Mouse (Mus musculus) thymus, adult 2 months (tissue): ENCODE results near the gene Nrcam. TPM values are rescaled to one million over a fixed set of nuclear protein-coding genes. Genes with fewer than 3 reads are reported as not detected.

Experiments used
- DNase-seq: peaks from one replicate; pipeline ENCODE4 v3.0.0; 2021
- H3K27ac ChIP-seq: fragments of 200-500 bp; 2 replicates; pipeline ENCODE4 v1.5.1; 2012; ENCODE audit warnings: low read length, control low read depth; ENCODE audit not compliant: control insufficient read depth, insufficient read depth
- H3K27me3 ChIP-seq: fragments of 200-500 bp; 2 replicates; pipeline ENCODE4 v1.6.1; 2012; ENCODE audit warnings: mild to moderate bottlenecking, low read length, moderate library complexity, mixed read lengths; ENCODE audit not compliant: control insufficient read depth, insufficient read depth
- H3K36me3 ChIP-seq: fragments of 200-500 bp; 2 replicates; pipeline ENCODE4 v1.6.1; 2012; ENCODE audit warnings: mild to moderate bottlenecking, low read length, moderate library complexity; ENCODE audit not compliant: control insufficient read depth, insufficient read depth
- H3K4me1 ChIP-seq: fragments of 200-500 bp; replicated peaks from 2 replicates; pipeline ENCODE4 v1.6.1; 2012; ENCODE audit warnings: low read length; ENCODE audit not compliant: control insufficient read depth, insufficient read depth
- H3K4me3 ChIP-seq: fragments of 200-500 bp; 2 replicates; pipeline ENCODE4 v1.5.1; 2012; ENCODE audit warnings: mild to moderate bottlenecking, low read length, control low read depth, moderate library complexity; ENCODE audit not compliant: control insufficient read depth, insufficient read depth
- CTCF ChIP-seq: fragments of 200-500 bp; IDR thresholded peaks from 2 replicates; pipeline ENCODE4 v1.5.1; 2012; ENCODE audit warnings: mild to moderate bottlenecking, control low read depth, low read length, moderate library complexity, borderline replicate concordance; ENCODE audit not compliant: control insufficient read depth, poor library complexity, insufficient read depth; ENCODE audit errors: extremely low read depth
- POLR2A ChIP-seq: fragments of 200-500 bp; IDR thresholded peaks from 2 replicates; pipeline ENCODE4 v1.6.1; 2012; ENCODE audit warnings: mild to moderate bottlenecking, low read length, control low read depth, moderate library complexity; ENCODE audit not compliant: control insufficient read depth, poor library complexity, insufficient read depth; ENCODE audit errors: extremely low read depth
- WGBS: fragments of 180-500 bp; shearing (Covaris S2); methylation state at CpG from one replicate; pipeline ENCODE4 v1.1.7; 2018; 5-methylcytosine and 5-hydroxymethylcytosine counted together
- polyA plus RNA-seq: library from polyadenylated mRNA; depleted of rRNA; stranded (reverse); fragments of >200 nt; gene quantifications from 2 replicates; pipeline ENCODE4 v1.2.3, GENCODE M21; 2012

The Nrcam gene
- polyA plus RNA-seq, 1 experiment: 0.97 TPM

DNA sequence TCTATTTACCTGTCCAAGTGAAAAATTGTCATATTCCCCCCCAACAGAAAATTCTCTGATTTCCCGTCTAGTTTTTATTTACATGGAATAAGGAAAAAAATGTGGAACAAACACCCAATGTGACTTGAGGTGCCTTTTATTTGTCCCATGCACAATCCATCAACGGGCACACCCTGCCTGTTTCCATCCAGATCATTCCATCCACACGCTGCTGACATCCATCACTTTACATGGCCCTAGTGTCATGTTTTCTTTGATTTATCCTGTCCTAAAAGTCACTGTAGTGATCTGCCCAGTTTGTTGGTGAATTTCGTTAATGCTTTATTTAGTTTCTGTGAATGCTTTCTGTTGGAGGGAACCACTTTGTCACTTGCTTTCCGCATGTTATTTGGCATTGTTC lies 142.4 kb downstream of the Nrcam start:
- Histone ChIP-seq H3K27me3 (no peaks in the 10 kb centered on the region), H3K27ac (no peak overlapping the region), H3K4me3 (no peak overlapping the region), H3K4me1 (no peaks in the 10 kb centered on the region), H3K36me3 (no peaks in the 10 kb centered on the region)
- 89% methylated on average over 5 of the region's 5 CpGs for WGBS
- TF ChIP-seq CTCF: no peak
- no peak for TF ChIP-seq POLR2A
- no peak for DNase-seq

DNA sequence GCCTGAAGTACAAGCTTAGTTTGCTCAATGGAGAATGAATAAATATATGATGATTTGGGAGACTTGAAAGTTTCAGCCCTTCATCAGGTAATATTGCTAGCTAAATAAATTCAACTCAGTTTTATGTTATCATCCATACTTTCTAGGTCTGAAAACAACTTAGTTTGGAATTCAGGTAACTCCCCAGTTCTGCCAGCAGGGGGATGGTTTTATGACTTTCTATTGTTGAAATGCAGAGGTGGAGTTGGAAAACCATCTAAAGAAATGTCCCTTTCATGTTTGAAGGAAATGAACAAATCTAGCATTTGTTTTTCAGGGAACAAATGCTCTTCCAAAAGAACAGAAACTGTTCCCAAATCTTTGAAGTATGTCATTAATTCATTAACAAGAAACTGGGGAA lies 146.7 kb downstream of the Nrcam start:
- Histone ChIP-seq H3K27ac (no peak overlapping the region), H3K4me1 (no peaks in the 10 kb centered on the region), H3K36me3 (no peaks in the 10 kb centered on the region), H3K4me3 (no peak overlapping the region), H3K27me3 (no peaks in the 10 kb centered on the region)
- DNase-seq: no peak
- TF ChIP-seq POLR2A (no peak), CTCF (no peak)

DNA sequence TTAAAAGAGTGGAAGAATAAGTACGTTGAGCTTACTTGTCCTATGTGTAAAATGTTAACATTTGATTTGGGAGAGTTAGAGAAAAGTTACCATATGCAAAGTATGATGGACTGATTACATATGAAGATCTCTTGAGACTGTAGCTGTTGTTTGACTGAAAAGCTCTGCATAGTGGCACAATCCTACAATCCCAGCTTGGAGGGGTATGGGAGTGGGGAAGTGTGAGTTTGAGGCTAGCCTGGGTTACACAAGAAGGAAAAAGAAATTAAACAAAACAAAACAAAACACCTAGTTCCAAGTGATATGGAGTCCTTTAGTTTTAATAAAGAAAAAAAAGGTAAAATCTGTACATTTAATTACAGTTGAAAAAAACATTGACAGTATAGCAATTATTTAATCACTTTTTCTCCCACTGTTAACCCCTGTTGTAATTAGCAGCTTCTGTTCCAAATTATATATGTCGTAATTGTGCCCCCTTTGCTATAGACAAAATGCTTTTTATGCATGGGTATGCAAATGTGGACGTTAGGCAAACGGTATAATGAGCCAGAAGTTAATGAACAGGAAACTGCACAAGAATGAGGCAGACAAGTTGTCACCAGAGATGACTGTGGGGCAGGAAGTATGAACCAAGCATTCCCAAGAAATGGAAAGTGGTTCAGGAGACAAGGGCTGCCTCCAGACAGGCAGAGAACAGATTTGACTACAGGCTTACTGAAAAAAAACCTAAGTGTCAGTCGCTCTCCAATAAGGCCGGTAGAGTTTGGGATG lies 150.8 kb downstream of the Nrcam start:
- Histone ChIP-seq H3K4me3 (no peak overlapping the region), H3K27me3 (no peaks in the 10 kb centered on the region), H3K36me3 (no peaks in the 10 kb centered on the region), H3K27ac (no peak overlapping the region), H3K4me1 (no peaks in the 10 kb centered on the region)
- 82% methylated on average over 6 of the region's 6 CpGs for WGBS
- TF ChIP-seq POLR2A (no peak), CTCF (no peak)
- no peak for DNase-seq

DNA sequence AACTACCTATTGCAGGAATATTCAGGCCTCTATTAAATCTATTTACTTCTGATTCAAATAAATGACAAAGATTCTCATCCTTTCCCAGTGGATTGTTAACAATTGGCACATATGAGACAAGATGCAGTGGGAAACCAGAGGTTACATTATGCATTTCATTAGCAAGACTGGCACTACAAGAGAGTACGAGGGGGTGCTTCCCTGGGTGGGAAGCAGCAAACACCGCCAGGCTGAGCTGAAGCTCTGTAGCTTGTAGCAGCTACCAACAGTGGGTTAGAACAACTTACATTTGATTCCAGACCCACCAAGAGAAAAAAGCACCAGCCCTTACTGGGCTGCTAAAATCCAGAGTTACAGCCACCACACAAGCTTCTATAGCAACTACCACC lies 151.3 kb downstream of the Nrcam start:
- no peaks in the 10 kb centered on the region for H3K36me3 ChIP-seq
- H3K27me3 ChIP-seq: no peaks in the 10 kb centered on the region
- no peak overlapping the region for H3K27ac ChIP-seq
- no peak overlapping the region for H3K4me3 ChIP-seq
- 95% methylated on average over 2 of the region's 2 CpGs for WGBS
- no peak for DNase-seq
- H3K4me1 ChIP-seq: no peaks in the 10 kb centered on the region
- no peak for TF ChIP-seq POLR2A
- no peak for TF ChIP-seq CTCF

DNA sequence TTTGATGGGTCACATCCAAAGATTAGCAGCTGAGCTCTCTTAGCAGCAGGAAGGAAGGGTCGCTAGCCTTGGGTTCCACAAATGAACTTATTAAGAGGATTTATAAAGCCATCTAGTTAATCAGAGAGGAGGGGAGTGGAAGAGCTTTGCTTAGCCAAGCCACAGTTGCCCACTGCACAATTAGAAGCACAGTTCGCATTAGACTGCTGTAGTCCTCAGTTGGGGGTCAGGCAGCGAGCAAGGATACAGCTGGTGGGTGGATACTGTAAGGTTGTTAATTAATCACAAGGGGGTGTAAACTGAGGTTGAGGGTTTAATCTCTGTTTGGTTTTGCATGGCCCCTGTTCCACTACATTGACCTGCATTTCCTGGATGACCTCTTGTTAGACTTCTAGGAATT lies 152.7 kb downstream of the Nrcam start:
- Histone ChIP-seq H3K27me3 (no peaks in the 10 kb centered on the region), H3K27ac (no peak overlapping the region), H3K36me3 (no peaks in the 10 kb centered on the region), H3K4me1 (no peaks in the 10 kb centered on the region), H3K4me3 (no peak overlapping the region)
- DNase-seq: no peak
- TF ChIP-seq CTCF: no peak
- TF ChIP-seq POLR2A: no peak
- WGBS: 91% methylated on average over 3 of the region's 3 CpGs

DNA sequence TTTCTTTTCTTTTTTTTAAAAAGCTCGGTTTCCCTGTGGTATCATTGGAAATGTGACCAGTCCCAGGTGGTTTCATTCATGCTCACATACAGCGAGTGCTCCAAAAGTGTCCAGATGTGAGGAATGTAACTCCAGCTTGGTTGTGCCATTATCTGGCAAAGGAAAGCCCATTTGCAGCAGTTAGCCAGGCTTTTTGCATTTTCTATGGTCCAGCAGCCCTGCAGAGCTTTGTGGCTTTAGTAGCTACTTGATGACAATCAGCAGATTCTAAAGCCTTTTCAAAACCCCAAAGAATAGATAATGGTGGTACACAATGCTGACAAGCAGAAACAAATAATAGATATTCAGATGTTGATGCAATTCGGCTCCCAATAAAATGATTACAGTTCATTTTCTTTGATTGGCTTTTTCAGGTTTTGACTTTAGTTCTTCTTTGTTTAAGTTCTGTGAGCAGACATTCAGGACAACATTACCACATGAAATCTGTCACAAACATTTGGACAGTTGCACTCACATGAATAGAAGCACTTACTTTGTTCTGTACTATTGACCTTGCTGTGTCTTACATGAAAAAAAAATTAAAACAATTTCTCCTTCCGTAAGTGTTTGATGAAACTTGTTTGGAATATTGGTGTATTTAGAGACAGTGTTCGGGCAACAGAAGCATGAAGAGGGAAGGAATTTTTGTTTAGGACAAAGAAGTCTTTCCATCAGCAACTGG lies 164.2 kb downstream of the Nrcam start:
- TF ChIP-seq CTCF (no peak), POLR2A (no peak)
- no peak for DNase-seq
- Histone ChIP-seq H3K27ac (no peak overlapping the region), H3K27me3 (no peaks in the 10 kb centered on the region), H3K4me3 (no peak overlapping the region), H3K36me3 (no peaks in the 10 kb centered on the region), H3K4me1 (no peaks in the 10 kb centered on the region)
- 84% methylated on average over 5 of the region's 5 CpGs for WGBS
